Mouse (Mus musculus) liver, postnatal 0 days (tissue): ENCODE measurements at regions not wholly inside any gene's neighbourhood (a gene's known extent, or its start where the extent isn't known, plus 50 kb on each side); places are given as distances from the start of the nearest gene placed in this dataset.

Source experiments
- CTCF ChIP-seq: sonication (generic); IDR thresholded peaks from 2 replicates; pipeline ENCODE4 v1.5.1; 2016; ENCODE audit warnings: antibody characterized with exemption, low read depth
- EP300 ChIP-seq: IDR thresholded peaks from 2 replicates; pipeline ENCODE4 v1.6.1; 2016; ENCODE audit warnings: antibody characterized with exemption, low read depth, mild to moderate bottlenecking

DNA sequence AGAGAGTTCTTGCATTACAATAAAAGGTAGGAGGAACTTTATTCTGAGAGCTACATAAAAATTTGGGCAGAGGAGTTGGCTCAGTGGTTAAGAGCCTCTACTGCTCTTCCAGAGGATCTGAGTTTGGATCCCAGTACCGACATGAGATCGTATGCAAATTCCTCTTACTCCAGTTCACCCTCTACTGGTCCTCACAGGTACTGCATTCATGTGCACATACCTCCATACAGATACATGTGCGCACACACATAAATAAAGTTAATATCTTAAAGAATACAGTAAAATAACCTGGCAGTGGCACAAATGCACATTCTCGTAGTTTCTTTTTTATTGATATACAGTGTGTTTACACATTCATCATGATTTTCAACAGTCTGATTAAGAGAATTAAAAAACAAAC is 232.4 kb downstream of the Vps13c start:
- TF ChIP-seq EP300 (no peak), CTCF (peak; percentile 24; the same call in 1 of the 2 replicates)
